8 mouse cellular contexts compared by ENCODE assay signal in genomic region chr3:151437693-151438092, GRCm38 (mm10). TPM values are rescaled to one million over a fixed set of nuclear protein-coding genes. Genes with fewer than 3 reads are reported as not detected.
DNase-seq lines count a peak whose midpoint lies in the region; ATAC-seq and TF ChIP-seq lines count a peak whose summit lies in the region.

Gene Adgrl4 (plus strand): TSS chr3:151437887.

- H3K4me3 ChIP-seq in spleen, adult 2 months (ENCODE audit: extremely low read depth, insufficient read depth, insufficient read length): peak within 1 kb of the TSS; percentile 16; the same call in 1 of the 2 replicates
- H3K4me3 ChIP-seq in small intestine, adult 2 months (ENCODE audit: low read depth, low read length): peak within 1 kb of the TSS; percentile 35

- no peaks in the 10 kb centered on the region for H3K4me1 ChIP-seq in spleen, adult 2 months (ENCODE audit: control insufficient read depth, insufficient read depth, insufficient read length)
- no peaks in the 10 kb centered on the region for H3K4me1 ChIP-seq in small intestine, adult 2 months (ENCODE audit: control insufficient read depth, insufficient read depth, insufficient read length, low read length)

- no peak for TF ChIP-seq POLR2A in spleen, adult 2 months (IDR thresholded peaks at IDR 0.05; ENCODE audit: low read depth, low read length)
- no peak; the same call in 1 of the 2 replicates for TF ChIP-seq POLR2A in small intestine, adult 2 months (IDR thresholded peaks at IDR 0.05; ENCODE audit: low read depth, low read length)

- DNase-seq in spleen, adult 2 months (ENCODE audit: low read depth in 1 of 2, low spot score in 2 of 2): no peak
- DNase-seq in spleen, postnatal 14 days (ENCODE audit: low spot score in 2 of 2): no peak
- peak; percentile 28 for DNase-seq in forelimb bud, embryonic 11.5 days (ENCODE audit: low read depth, low spot score)
- no peak for DNase-seq in layer of hippocampus, postnatal 25 days (ENCODE audit: extremely low spot score in 1 of 2, low spot score in 1 of 2)
- DNase-seq in lung, postnatal 10 days: peak; percentile 51
- no peak for DNase-seq in thymus, postnatal 36 days

- no peak within 1 kb of the TSS for H3K27ac ChIP-seq in spleen, adult 2 months (ENCODE audit: insufficient read depth, low read length)
- peak within 1 kb of the TSS; percentile 45 for H3K27ac ChIP-seq in small intestine, adult 2 months (ENCODE audit: insufficient read depth, low read depth, low read length)

- peak; percentile 86 to 92 for ATAC-seq in hematopoietic stem cell, adult 5-6 weeks (replicated peaks in 1 of 2; ENCODE audit: insufficient read depth in 1 of 2, low FRiP score in 2 of 2, low TSS enrichment in 1 of 2, low read depth in 1 of 2, poor library complexity in 2 of 2, severe bottlenecking in 2 of 2)

- 3% methylated on average over 17 of the region's 17 CpGs for WGBS in spleen, adult 2 months
- WGBS in small intestine, adult 2 months: 13% methylated on average over 17 of the region's 17 CpGs

- H3K27me3 ChIP-seq in spleen, adult 2 months (ENCODE audit: control insufficient read depth, insufficient read depth, low read length): no peaks in the 10 kb centered on the region
- no peaks in the 10 kb centered on the region for H3K27me3 ChIP-seq in small intestine, adult 2 months (ENCODE audit: control insufficient read depth, insufficient read depth, low read length)

- no peaks in the 10 kb centered on the region for H3K36me3 ChIP-seq in spleen, adult 2 months (ENCODE audit: control insufficient read depth, insufficient read depth, low read length)
- H3K36me3 ChIP-seq in small intestine, adult 2 months (ENCODE audit: control insufficient read depth, insufficient read depth, low read length): no peaks in the 10 kb centered on the region

- no peak for TF ChIP-seq CTCF in spleen, adult 2 months (IDR thresholded peaks at IDR 0.05; ENCODE audit: extremely low read depth, insufficient read depth, insufficient read length, insufficient replicate concordance)
- no peak for TF ChIP-seq CTCF in small intestine, adult 2 months (IDR thresholded peaks at IDR 0.05; ENCODE audit: extremely low read depth, insufficient read length, insufficient replicate concordance, low read depth, low read length)

RNA-seq across cellular contexts. Expression of gene Adgrl4, which starts in this region (rescaled TPM):
- 1.9 and 2.5 TPM in 2 replicates for polyA plus RNA-seq in spleen, adult 2 months (2012; rRNA removed)
- 1,272 and 1,485 TPM in 2 replicates for total RNA-seq in hematopoietic stem cell, adult 5-6 weeks (2017)
- total RNA-seq in layer of hippocampus, postnatal 25 days (2021): 10 to 100 TPM; 16.0 to 19.5 TPM
- 0.43 and 1.6 TPM in 2 replicates for polyA plus RNA-seq in small intestine, adult 2 months (2012; rRNA removed)

Comparison
In these comparisons a context has a peak if more than half of its experiments do, and no peak if none do; other contexts are left out.
1. RNA of gene Adgrl4 (total RNA-seq): 1,272 to 1,485 TPM in hematopoietic stem cell, adult 5-6 weeks; 16.0 to 19.5 TPM in layer of hippocampus, postnatal 25 days; every median in the first group is over 10 times any median in the second.
2. DNase-seq: peak in forelimb bud, embryonic 11.5 days (single experiment) and lung, postnatal 10 days (single experiment); none in spleen, adult 2 months (0 of 2), spleen, postnatal 14 days (0 of 2), layer of hippocampus, postnatal 25 days (0 of 2) and thymus, postnatal 36 days (0 of 2).